Comparison of ENCODE assay signal across 8 mouse cellular contexts in the genomic region with DNA sequence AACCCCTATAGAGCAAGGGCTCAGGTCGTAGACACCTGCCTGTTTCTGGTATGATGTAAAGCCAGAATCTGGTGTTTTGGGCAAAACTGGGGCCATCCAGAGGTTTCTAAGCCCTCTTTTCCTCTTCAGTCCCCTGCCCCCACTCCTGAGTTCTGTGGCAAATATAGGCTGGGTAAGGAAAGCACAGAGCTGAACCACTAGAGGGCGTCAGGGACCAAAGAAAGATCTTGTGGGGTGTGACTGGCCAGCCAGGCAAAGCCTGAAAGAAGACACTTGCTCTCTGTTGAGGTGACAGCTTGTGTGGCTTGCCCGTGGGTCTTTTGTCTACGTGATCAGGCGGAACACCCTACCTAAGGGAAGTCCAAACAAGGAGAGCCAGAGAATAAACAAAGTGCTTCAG.
DNase-seq lines count a peak whose midpoint lies in the region; ATAC-seq and TF ChIP-seq lines count a peak whose summit lies in the region.

No protein-coding gene starts in this region.

- H3K27ac ChIP-seq in heart, embryonic 14.5 days (replicated peaks in 1 of 2; ENCODE audit: control insufficient read depth in 1 of 2, insufficient read depth in 1 of 2, low read depth in 2 of 2, low read length in 2 of 2), result peak overlapping the region in 1 of 2 experiments; percentile 72; a peak in 3 of 4 replicates
- no peak overlapping the region for H3K27ac ChIP-seq in liver, embryonic 12.5 days
- H3K27ac ChIP-seq in neural tube, embryonic 12.5 days, result no peak overlapping the region
- no peak overlapping the region for H3K27ac ChIP-seq in stomach, postnatal 0 days (replicated peaks)

- H3K27me3 ChIP-seq in heart, embryonic 14.5 days (ENCODE audit: control insufficient read depth, insufficient read depth, low read length), result no peaks in the 10 kb centered on the region
- peaks cover 6% of the 10 kb centered on the region; the same call in 1 of the 2 replicates for H3K27me3 ChIP-seq in liver, embryonic 12.5 days (replicated peaks)
- H3K27me3 ChIP-seq in neural tube, embryonic 12.5 days (replicated peaks), result 0 out of 2 replicates have a peak, but pooled peaks cover 5% of the 10 kb centered on the region
- no peaks in the 10 kb centered on the region for H3K27me3 ChIP-seq in stomach, postnatal 0 days (ENCODE audit: control insufficient read depth, insufficient read depth, low read length)

- peak overlapping the region; percentile 46 for H3K4me2 ChIP-seq in heart, embryonic 14.5 days (ENCODE audit: low read length)
- no peak overlapping the region for H3K4me2 ChIP-seq in liver, embryonic 12.5 days
- no peak overlapping the region for H3K4me2 ChIP-seq in neural tube, embryonic 12.5 days (replicated peaks)
- H3K4me2 ChIP-seq in stomach, postnatal 0 days (replicated peaks; ENCODE audit: low read depth), result peak overlapping the region; percentile 52

- no peaks in the 10 kb centered on the region for H3K36me3 ChIP-seq in heart, embryonic 14.5 days (ENCODE audit: control insufficient read depth, insufficient read depth, low read length)
- no peaks in the 10 kb centered on the region for H3K36me3 ChIP-seq in liver, embryonic 12.5 days
- H3K36me3 ChIP-seq in neural tube, embryonic 12.5 days, result no peaks in the 10 kb centered on the region
- no peaks in the 10 kb centered on the region for H3K36me3 ChIP-seq in stomach, postnatal 0 days (ENCODE audit: control insufficient read depth, insufficient read depth, low read length)

- TF ChIP-seq CTCF in stomach, postnatal 0 days (IDR thresholded peaks at IDR 0.05; ENCODE audit: low read depth), result peak; percentile 95

- no peaks in the 10 kb centered on the region for H3K9me3 ChIP-seq in heart, embryonic 14.5 days (ENCODE audit: control insufficient read depth, low read length)
- no peaks in the 10 kb centered on the region for H3K9me3 ChIP-seq in liver, embryonic 12.5 days (replicated peaks)
- H3K9me3 ChIP-seq in neural tube, embryonic 12.5 days, result no peaks in the 10 kb centered on the region
- H3K9me3 ChIP-seq in stomach, postnatal 0 days (ENCODE audit: control insufficient read depth, low read length), result no peaks in the 10 kb centered on the region

- peak; percentile 49; the same call in 1 of the 2 replicates for ATAC-seq in heart, embryonic 14.5 days (ENCODE audit: insufficient number of reproducible peaks, insufficient read depth, low FRiP score, low read depth)
- peak; percentile 30; the same call in 1 of the 2 replicates for ATAC-seq in liver, embryonic 12.5 days
- ATAC-seq in neural tube, embryonic 12.5 days (ENCODE audit: low FRiP score, low read depth), result peak; percentile 56; the same call in 1 of the 2 replicates
- ATAC-seq in stomach, postnatal 0 days (ENCODE audit: low FRiP score, low TSS enrichment), result peak; percentile 87

- H3K4me1 ChIP-seq in heart, embryonic 14.5 days (ENCODE audit: control insufficient read depth in 2 of 2, insufficient read depth in 2 of 2, low read length in 2 of 2), result peaks cover 24 to 40% of the 10 kb centered on the region in 2 experiments
- H3K4me1 ChIP-seq in liver, embryonic 12.5 days, result peaks cover 8% of the 10 kb centered on the region
- peaks cover 7% of the 10 kb centered on the region for H3K4me1 ChIP-seq in neural tube, embryonic 12.5 days
- H3K4me1 ChIP-seq in stomach, postnatal 0 days (replicated peaks; ENCODE audit: control insufficient read depth, insufficient read depth), result peaks cover 3% of the 10 kb centered on the region

- no peak for TF ChIP-seq EP300 in stomach, postnatal 0 days (optimal IDR thresholded peaks at IDR 0.05)

- H3K9ac ChIP-seq in heart, embryonic 14.5 days (ENCODE audit: low read length), result peak overlapping the region; percentile 22; the same call in 1 of the 2 replicates
- H3K9ac ChIP-seq in liver, embryonic 12.5 days, result no peak overlapping the region
- H3K9ac ChIP-seq in neural tube, embryonic 12.5 days, result no peak overlapping the region
- H3K9ac ChIP-seq in stomach, postnatal 0 days (ENCODE audit: low read length), result no peak overlapping the region

- DNase-seq in 416B (ENCODE audit: low read depth), result peak; percentile 89
- DNase-seq in brain, adult 2 months (ENCODE audit: low read depth, low spot score), result peak; percentile 87
- peak; percentile 50 for DNase-seq in fibroblast of lung, adult 2 months (ENCODE audit: low read depth)
- DNase-seq in kidney, postnatal 10 days, result peak; percentile 83
- DNase-seq in stomach, postnatal 0 days (ENCODE audit: low spot score), result peak; percentile 79

- H3K4me3 ChIP-seq in heart, embryonic 14.5 days (ENCODE audit: control insufficient read depth in 1 of 2, insufficient read depth in 1 of 2, low read depth in 1 of 2, low read length in 2 of 2), result no peak overlapping the region
- no peak overlapping the region for H3K4me3 ChIP-seq in liver, embryonic 12.5 days
- H3K4me3 ChIP-seq in neural tube, embryonic 12.5 days, result no peak overlapping the region
- H3K4me3 ChIP-seq in stomach, postnatal 0 days (ENCODE audit: low read depth, low read length), result peak overlapping the region; percentile 20

- 10% methylated on average over 5 of the region's 5 CpGs for WGBS in heart, embryonic 14.5 days
- 13% methylated on average over 5 of the region's 5 CpGs for WGBS in liver, embryonic 12.5 days (ENCODE audit: insufficient replicate concordance)
- WGBS in neural tube, embryonic 12.5 days, result 8% methylated on average over 5 of the region's 5 CpGs
- 11% methylated on average over 5 of the region's 5 CpGs for WGBS in stomach, postnatal 0 days

Comparison
In these comparisons a context has a peak if more than half of its experiments do, and no peak if none do; other contexts are left out.
1. ATAC-seq: peak in every context shown above with its lines; median percentile 87 in stomach, postnatal 0 days; 56 in neural tube, embryonic 12.5 days; 49 in heart, embryonic 14.5 days; 30 in liver, embryonic 12.5 days.
2. H3K4me2 ChIP-seq: peak in heart, embryonic 14.5 days (single experiment) and stomach, postnatal 0 days (single experiment); none in liver, embryonic 12.5 days (single experiment) and neural tube, embryonic 12.5 days (single experiment).
3. Peak in every context shown above with its lines, with median percentiles within 50 percentile points of each other: DNase-seq.